Mouse (Mus musculus): ENCODE measurements at regions not wholly inside any gene's neighbourhood (a gene's known extent, or its start where the extent isn't known, plus 50 kb on each side); places are given as distances from the start of the nearest gene placed in this dataset.

DNA sequence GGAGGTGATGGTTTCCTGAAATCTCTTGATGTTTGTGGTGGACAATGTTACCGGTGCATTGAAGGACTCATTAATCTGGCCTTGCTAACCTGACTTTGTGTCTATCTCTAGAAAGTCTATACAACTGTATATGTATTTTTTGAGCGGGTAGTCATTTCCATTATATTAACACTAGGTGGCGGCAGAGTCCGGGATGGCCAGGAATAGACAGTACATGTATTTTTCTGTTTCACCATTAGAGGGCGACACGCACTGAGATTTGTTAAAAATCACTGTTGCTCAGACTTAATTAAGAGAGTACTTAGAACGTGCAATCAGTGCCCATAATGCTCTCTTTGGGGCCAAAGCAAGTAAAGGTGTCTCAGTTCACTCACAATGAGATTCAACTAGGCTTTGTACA, 146.1 kb upstream of the Il1rapl2 start:
- DNase-seq, result peak; percentile 2

All from retina, postnatal 1 day (tissue).